Mouse (Mus musculus): ENCODE measurements around the gene Nbeal2. TPM values are rescaled to one million over a fixed set of nuclear protein-coding genes. Genes with fewer than 3 reads are reported as not detected.

Nbeal2 gene
- polyA plus RNA-seq, 1 experiment: 119 TPM

DNA sequence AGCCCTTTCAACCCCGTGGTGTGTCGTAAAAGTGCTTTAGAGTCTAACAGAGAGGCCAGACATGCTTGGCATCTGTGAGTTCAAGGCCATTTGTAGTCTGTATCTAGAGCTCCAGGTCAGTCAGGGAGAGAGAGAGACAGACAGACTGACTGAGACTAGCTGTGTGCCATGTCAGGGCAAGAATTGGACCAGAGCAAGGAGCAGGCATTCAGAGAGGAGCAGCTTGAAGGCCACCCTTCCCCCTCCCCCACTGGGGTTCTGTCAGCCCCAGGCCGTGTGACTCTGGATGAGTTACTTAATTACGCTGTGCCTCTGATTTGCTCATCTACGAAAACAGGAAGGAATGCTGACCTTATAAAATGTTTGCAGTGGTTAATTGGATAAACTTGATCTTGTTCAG, 28.3 kb upstream of the Nbeal2 start:
- no peak overlapping the region for H3K4me3 ChIP-seq (replicated peaks; ENCODE audit: control insufficient read depth, low read depth, low read length)
- no peak overlapping the region for H3K27ac ChIP-seq (ENCODE audit: control insufficient read depth, insufficient read depth, low read depth, low read length, poor library complexity)
- no peak for TF ChIP-seq POLR2A (IDR thresholded peaks at IDR 0.05; ENCODE audit: borderline replicate concordance, control insufficient read depth, low read depth, low read length)
- 34% methylated on average over 5 of the region's 5 CpGs for WGBS
- peaks cover 22% of the 10 kb centered on the region for H3K4me1 ChIP-seq (ENCODE audit: control insufficient read depth, insufficient read depth, low read length)

DNA sequence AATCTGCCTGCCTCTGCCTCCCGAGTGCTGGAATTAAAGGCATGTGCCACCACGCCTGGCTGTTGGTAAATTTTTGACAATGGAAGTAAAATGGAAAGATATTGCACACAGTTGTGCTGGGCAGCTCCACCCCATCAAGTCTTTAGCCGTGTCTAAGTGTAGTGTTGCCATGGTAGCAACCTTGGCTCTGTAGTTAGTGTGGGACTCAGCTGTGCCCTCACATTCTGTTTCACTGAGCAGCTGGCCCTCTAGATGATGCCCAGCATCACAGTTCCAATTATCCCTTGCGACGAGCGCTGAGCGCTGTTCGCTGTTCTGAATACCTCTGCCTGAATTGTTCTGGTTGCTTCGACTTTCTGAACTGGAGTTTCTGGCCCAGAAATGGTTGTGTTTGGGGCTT, 27.9 kb upstream of the Nbeal2 start:
- 77% methylated on average over 9 of the region's 9 CpGs for WGBS
- Histone ChIP-seq H3K27ac (ENCODE audit: control insufficient read depth, insufficient read depth, low read depth, low read length, poor library complexity) (no peak overlapping the region), H3K4me1 (ENCODE audit: control insufficient read depth, insufficient read depth, low read length) (peaks cover 22% of the 10 kb centered on the region), H3K4me3 (replicated peaks; ENCODE audit: control insufficient read depth, low read depth, low read length) (no peak overlapping the region)
- no peak for TF ChIP-seq POLR2A (IDR thresholded peaks at IDR 0.05; ENCODE audit: borderline replicate concordance, control insufficient read depth, low read depth, low read length)
- TF ChIP-seq CTCF (IDR thresholded peaks at IDR 0.05; ENCODE audit: control insufficient read depth, insufficient read depth, low read length): no peak

GRCm38 (mm10) chr9:110680736-110681507, 27.0 kb upstream of the Nbeal2 start:
- Histone ChIP-seq H3K27ac (ENCODE audit: control insufficient read depth, insufficient read depth, low read depth, low read length, poor library complexity) (peak overlapping the region; percentile 52; the same call in 1 of the 2 replicates), H3K4me1 (ENCODE audit: control insufficient read depth, insufficient read depth, low read length) (peaks cover 22% of the 10 kb centered on the region), H3K4me3 (replicated peaks; ENCODE audit: control insufficient read depth, low read depth, low read length) (no peak overlapping the region)
- WGBS: 27% methylated on average over 7 of the region's 7 CpGs
- TF ChIP-seq POLR2A (IDR thresholded peaks at IDR 0.05; ENCODE audit: borderline replicate concordance, control insufficient read depth, low read depth, low read length) (no peak), CTCF (IDR thresholded peaks at IDR 0.05; ENCODE audit: control insufficient read depth, insufficient read depth, low read length) (no peak)

GRCm38 (mm10) chr9:110678886-110679285, 24.9 kb upstream of the Nbeal2 start:
- peaks cover 20% of the 10 kb centered on the region for H3K4me1 ChIP-seq (ENCODE audit: control insufficient read depth, insufficient read depth, low read length)
- no peak for TF ChIP-seq POLR2A (IDR thresholded peaks at IDR 0.05; ENCODE audit: borderline replicate concordance, control insufficient read depth, low read depth, low read length)
- no peak for TF ChIP-seq CTCF (IDR thresholded peaks at IDR 0.05; ENCODE audit: control insufficient read depth, insufficient read depth, low read length)
- H3K4me3 ChIP-seq (replicated peaks; ENCODE audit: control insufficient read depth, low read depth, low read length): no peak overlapping the region
- H3K27ac ChIP-seq (ENCODE audit: control insufficient read depth, insufficient read depth, low read depth, low read length, poor library complexity): no peak overlapping the region
- 77% methylated on average over 5 of the region's 5 CpGs for WGBS

DNA sequence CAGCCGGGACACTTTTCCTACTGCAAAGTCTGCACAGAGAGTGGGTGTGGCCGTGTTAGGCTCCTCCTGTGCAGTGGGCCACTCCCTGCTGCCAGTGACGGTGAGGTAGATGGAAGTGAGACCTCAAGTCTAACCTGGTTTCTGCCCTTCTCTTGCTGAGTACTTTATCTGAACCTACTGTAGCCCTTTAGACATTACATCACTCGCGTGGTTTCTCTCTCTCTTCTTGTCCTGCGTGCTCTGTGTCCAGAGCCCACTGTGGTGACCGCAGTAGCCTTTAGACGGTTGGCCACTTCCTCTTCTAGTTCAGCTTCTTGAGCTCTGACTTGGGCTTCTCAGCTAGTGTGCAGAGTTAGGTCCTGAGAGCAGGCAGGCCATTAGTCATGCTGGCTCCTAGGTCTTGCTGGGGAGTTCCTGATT, 22.5 kb upstream of the Nbeal2 start:
- no peak for TF ChIP-seq POLR2A (IDR thresholded peaks at IDR 0.05; ENCODE audit: borderline replicate concordance, control insufficient read depth, low read depth, low read length)
- TF ChIP-seq CTCF (IDR thresholded peaks at IDR 0.05; ENCODE audit: control insufficient read depth, insufficient read depth, low read length): no peak
- WGBS: 15% methylated on average over 8 of the region's 8 CpGs
- Histone ChIP-seq H3K27ac (ENCODE audit: control insufficient read depth, insufficient read depth, low read depth, low read length, poor library complexity) (peak overlapping the region; percentile 70), H3K4me1 (ENCODE audit: control insufficient read depth, insufficient read depth, low read length) (peaks cover 17% of the 10 kb centered on the region), H3K4me3 (replicated peaks; ENCODE audit: control insufficient read depth, low read depth, low read length) (no peak overlapping the region)

DNA sequence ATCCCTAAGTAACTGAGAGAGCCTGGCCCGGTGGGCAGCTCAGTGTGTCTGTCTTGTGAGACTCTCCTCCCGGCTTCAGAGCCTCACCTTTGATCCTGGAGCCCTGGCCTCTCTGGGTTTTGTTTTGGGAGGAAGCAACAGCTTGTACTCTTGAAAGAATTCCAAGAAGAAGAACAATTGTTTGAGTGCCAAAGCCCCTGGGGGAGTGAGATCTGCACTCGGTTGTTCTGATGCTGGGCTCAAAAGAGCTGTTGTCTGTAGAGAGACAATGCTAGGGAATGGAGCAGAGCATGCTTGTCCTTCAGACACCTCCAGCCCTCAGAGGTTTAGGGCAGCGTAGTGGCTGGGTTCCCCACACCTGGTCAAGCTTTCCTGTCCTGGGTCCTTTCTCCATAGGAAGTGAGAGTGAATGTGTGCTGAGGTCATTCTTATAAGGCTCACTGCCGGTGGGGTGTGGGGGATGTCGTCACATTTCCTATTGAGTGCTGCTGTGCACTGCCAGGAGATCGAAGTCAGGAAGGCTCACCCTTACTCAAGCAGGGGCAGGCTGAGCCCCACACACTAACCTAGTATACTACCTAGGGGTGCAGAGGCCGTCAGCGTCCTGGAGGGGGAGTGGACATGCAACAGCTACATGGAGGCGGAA, 19.3 kb upstream of the Nbeal2 start:
- TF ChIP-seq CTCF (IDR thresholded peaks at IDR 0.05; ENCODE audit: control insufficient read depth, insufficient read depth, low read length) (no peak), POLR2A (IDR thresholded peaks at IDR 0.05; ENCODE audit: borderline replicate concordance, control insufficient read depth, low read depth, low read length) (no peak)
- Histone ChIP-seq H3K27ac (ENCODE audit: control insufficient read depth, insufficient read depth, low read depth, low read length, poor library complexity) (no peak overlapping the region), H3K4me1 (ENCODE audit: control insufficient read depth, insufficient read depth, low read length) (peaks cover 17% of the 10 kb centered on the region), H3K4me3 (replicated peaks; ENCODE audit: control insufficient read depth, low read depth, low read length) (no peak overlapping the region)
- 28% methylated on average over 10 of the region's 10 CpGs for WGBS

DNA sequence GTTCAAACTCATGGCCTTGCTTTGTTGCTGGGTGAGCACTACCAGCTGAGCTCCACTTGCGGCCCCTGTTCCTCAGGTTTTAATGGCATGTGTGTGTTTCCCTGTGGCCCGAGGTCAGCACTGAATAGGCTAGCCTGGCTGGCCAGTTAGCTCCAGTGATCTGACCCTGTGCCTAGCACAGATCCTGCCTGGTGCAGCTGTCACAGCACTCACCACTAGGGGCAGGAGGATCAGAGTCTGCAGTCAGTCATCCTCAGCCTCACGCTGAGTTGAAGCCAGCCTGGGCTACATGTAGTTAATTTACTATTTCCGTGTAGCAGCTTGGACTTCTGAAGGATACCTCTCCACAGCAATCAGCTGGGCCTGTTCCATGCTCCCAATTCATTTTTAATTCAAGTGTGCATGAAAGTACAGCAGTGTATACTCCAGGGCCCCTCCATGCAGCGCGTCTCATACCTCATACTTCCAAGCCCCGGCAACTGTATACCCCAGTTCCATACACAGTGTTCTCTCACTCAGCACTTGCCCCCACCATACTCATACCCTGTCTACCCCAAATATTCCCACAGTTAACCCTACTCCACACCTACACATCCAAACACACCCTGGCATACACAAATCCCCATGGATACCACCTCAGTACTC, 18.6 kb upstream of the Nbeal2 start:
- TF ChIP-seq CTCF (IDR thresholded peaks at IDR 0.05; ENCODE audit: control insufficient read depth, insufficient read depth, low read length): peak; percentile 87
- TF ChIP-seq POLR2A (IDR thresholded peaks at IDR 0.05; ENCODE audit: borderline replicate concordance, control insufficient read depth, low read depth, low read length): no peak
- WGBS: 66% methylated on average over 7 of the region's 7 CpGs
- Histone ChIP-seq H3K4me1 (ENCODE audit: control insufficient read depth, insufficient read depth, low read length) (peaks cover 17% of the 10 kb centered on the region), H3K4me3 (replicated peaks; ENCODE audit: control insufficient read depth, low read depth, low read length) (no peak overlapping the region), H3K27ac (ENCODE audit: control insufficient read depth, insufficient read depth, low read depth, low read length, poor library complexity) (no peak overlapping the region)

DNA sequence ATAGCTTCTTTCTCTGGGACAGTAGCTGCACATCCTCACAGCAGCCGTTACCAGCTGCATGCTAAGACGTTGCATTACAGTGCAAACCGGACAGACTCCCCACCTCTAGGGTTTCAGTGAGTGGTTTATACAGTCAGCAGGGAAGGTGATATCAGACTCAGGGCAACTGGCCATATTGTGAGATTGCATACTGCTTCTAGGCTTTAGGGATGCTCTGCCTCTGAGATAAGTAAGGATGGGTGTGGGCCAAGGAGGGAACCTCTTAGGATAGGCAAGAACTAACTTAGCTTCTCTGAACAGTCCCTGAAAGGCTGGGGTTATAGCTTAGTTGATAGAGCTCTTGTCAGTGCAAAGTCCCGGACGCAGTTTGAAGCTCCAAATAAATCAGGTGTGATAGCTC, 15.8 kb upstream of the Nbeal2 start:
- H3K4me1 ChIP-seq (ENCODE audit: control insufficient read depth, insufficient read depth, low read length): peaks cover 18% of the 10 kb centered on the region
- no peak overlapping the region for H3K4me3 ChIP-seq (replicated peaks; ENCODE audit: control insufficient read depth, low read depth, low read length)
- WGBS: 63% methylated on average over 5 of the region's 5 CpGs
- TF ChIP-seq CTCF (IDR thresholded peaks at IDR 0.05; ENCODE audit: control insufficient read depth, insufficient read depth, low read length): no peak
- H3K27ac ChIP-seq (ENCODE audit: control insufficient read depth, insufficient read depth, low read depth, low read length, poor library complexity): no peak overlapping the region
